ENCODE assay signal across 8 mouse cellular contexts in the genomic region with DNA sequence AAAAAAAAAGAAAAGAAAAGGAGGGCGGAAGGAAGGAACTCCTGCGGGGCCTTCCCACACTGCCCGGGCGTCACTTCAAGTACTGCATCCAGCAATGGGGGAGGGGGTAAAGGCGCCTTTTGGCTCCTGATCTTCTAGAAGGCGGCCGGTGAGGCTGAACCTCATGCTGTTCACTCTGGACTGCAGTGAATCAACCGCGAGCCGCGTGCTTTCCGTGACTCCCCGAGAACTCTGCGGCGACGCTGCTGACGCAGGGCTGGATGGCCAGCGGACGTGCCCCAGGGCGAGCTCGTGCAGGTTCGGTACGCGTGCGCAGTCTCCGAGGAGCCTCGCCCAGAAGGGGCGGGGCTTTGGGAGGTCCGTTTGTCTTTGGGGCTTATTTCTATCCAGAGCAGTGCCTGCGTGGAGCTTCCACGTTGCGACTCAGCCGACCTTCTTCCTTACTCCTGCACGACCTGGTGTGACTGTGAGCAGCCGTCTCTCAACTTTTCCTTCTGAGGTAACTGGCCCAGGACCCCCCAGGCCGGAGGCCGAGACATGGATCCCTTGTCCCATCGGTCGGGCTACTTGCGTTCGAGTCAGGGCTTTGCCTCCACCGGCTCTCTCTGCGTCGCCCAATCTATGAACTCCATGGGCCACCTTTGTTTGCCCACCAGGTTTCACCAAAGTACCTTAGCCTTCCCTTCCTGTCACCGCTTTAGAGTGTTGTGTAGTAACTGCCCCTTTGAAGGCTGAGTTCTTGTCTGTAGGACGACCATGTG. TPM values are rescaled to one million over a fixed set of nuclear protein-coding genes. Genes with fewer than 3 reads are reported as not detected.
DNase-seq lines count a peak whose midpoint lies in the region; ATAC-seq and TF ChIP-seq lines count a peak whose summit lies in the region.

TSS of gene Hilpda (plus strand) at position 177 of the 761 bp plus-strand sequence.

- peak within 1 kb of the TSS; percentile 90 for H3K9ac ChIP-seq in heart, embryonic 11.5 days (ENCODE audit: low read depth, low read length)
- peak within 1 kb of the TSS; percentile 73 for H3K9ac ChIP-seq in kidney, embryonic 16.5 days (replicated peaks; ENCODE audit: low read length)
- H3K9ac ChIP-seq in liver, adult 2 months (ENCODE audit: low read depth, low read length) = peak within 1 kb of the TSS; percentile 84

- TF ChIP-seq CTCF in liver, adult 2 months (IDR thresholded peaks at IDR 0.05; ENCODE audit: low read depth, low read length) = no peak

- H3K36me3 ChIP-seq in heart, embryonic 11.5 days (ENCODE audit: control insufficient read depth, insufficient read depth, low read length) = 0 out of 2 replicates have a peak, but pooled peaks cover 5% of the 10 kb centered on the region
- H3K36me3 ChIP-seq in kidney, embryonic 16.5 days (ENCODE audit: insufficient read depth, low read length) = peaks cover 7% of the 10 kb centered on the region
- H3K36me3 ChIP-seq in liver, adult 2 months (ENCODE audit: control insufficient read depth, insufficient read depth, low read length) = no peaks in the 10 kb centered on the region
- H3K36me3 ChIP-seq in myocyte (ENCODE audit: control insufficient read depth, insufficient read depth) = peaks cover 10% of the 10 kb centered on the region
- H3K36me3 ChIP-seq in splenic B cell, adult 2 months (ENCODE audit: control insufficient read depth, insufficient read depth, low read length, poor library complexity, severe bottlenecking) = no peaks in the 10 kb centered on the region

- H3K4me1 ChIP-seq in heart, embryonic 11.5 days (ENCODE audit: control insufficient read depth, insufficient read depth, low read length) = peaks cover 6% of the 10 kb centered on the region; the same call in 1 of the 2 replicates
- H3K4me1 ChIP-seq in kidney, embryonic 16.5 days (ENCODE audit: insufficient read depth, low read length) = peaks cover 13% of the 10 kb centered on the region
- H3K4me1 ChIP-seq in liver, adult 2 months (ENCODE audit: control insufficient read depth, insufficient read depth, low read length) = peaks cover 7% of the 10 kb centered on the region

- peak within 1 kb of the TSS; percentile 74 for H3K4me2 ChIP-seq in heart, embryonic 11.5 days
- peak within 1 kb of the TSS; percentile 54 for H3K4me2 ChIP-seq in kidney, embryonic 16.5 days (replicated peaks; ENCODE audit: low read depth, low read length)
- peak within 1 kb of the TSS; percentile 90 for H3K4me2 ChIP-seq in myocyte (ENCODE audit: low read depth)

- peak; percentile 93 for DNase-seq in B cell, adult 2 months
- peak; percentile 97 for DNase-seq in brain, adult 2 months (ENCODE audit: low read depth, low spot score)
- peak; percentile 89 for DNase-seq in liver, adult 2 months (ENCODE audit: extremely low read depth, low read depth, low spot score)
- peak; percentile 98 for DNase-seq in splenic B cell, adult 2 months (ENCODE audit: low read depth, low spot score)

- ATAC-seq in erythroblast, adult 5-6 weeks (replicated peaks; ENCODE audit: low FRiP score, poor library complexity, severe bottlenecking) = peak; percentile 99
- peak; percentile 98 for ATAC-seq in heart, embryonic 11.5 days (replicated peaks; ENCODE audit: insufficient number of reproducible peaks, low FRiP score, low TSS enrichment)
- ATAC-seq in kidney, embryonic 16.5 days (ENCODE audit: low FRiP score, low TSS enrichment) = peak; percentile 98

- peak; percentile 73 for TF ChIP-seq POLR2A in liver, adult 2 months (IDR thresholded peaks at IDR 0.05; ENCODE audit: extremely low read depth, insufficient read depth, low read length)
- TF ChIP-seq POLR2A in myocyte (IDR thresholded peaks at IDR 0.05; ENCODE audit: insufficient read length, low read depth) = peak; percentile 98

- under 1% methylated on average over 46 of the region's 46 CpGs for WGBS in heart, embryonic 11.5 days (ENCODE audit: insufficient replicate concordance)
- under 1% methylated on average over 45 of the region's 46 CpGs for WGBS in kidney, embryonic 16.5 days
- under 1% methylated on average over 46 of the region's 46 CpGs for WGBS in liver, adult 2 months

- H3K27me3 ChIP-seq in heart, embryonic 11.5 days (ENCODE audit: control insufficient read depth, insufficient read depth, low read length) = no peaks in the 10 kb centered on the region
- H3K27me3 ChIP-seq in kidney, embryonic 16.5 days (ENCODE audit: insufficient read depth, low read length) = no peaks in the 10 kb centered on the region; the same call in 1 of the 2 replicates
- H3K27me3 ChIP-seq in liver, adult 2 months (ENCODE audit: control insufficient read depth, insufficient read depth, low read length) = no peaks in the 10 kb centered on the region
- H3K27me3 ChIP-seq in myocyte (ENCODE audit: control insufficient read depth, insufficient read depth, insufficient read length) = no peaks in the 10 kb centered on the region
- no peaks in the 10 kb centered on the region for H3K27me3 ChIP-seq in splenic B cell, adult 2 months (ENCODE audit: control insufficient read depth, insufficient read depth, low read length, poor library complexity, severe bottlenecking)

- H3ac ChIP-seq in myocyte (ENCODE audit: control insufficient read depth, insufficient read length) = peak within 1 kb of the TSS; percentile 39

- peak within 1 kb of the TSS; percentile 68 for H3K4me3 ChIP-seq in heart, embryonic 11.5 days (ENCODE audit: low read depth, low read length)
- H3K4me3 ChIP-seq in kidney, embryonic 16.5 days (ENCODE audit: low read length) = peak within 1 kb of the TSS; percentile 58
- H3K4me3 ChIP-seq in liver, adult 2 months (ENCODE audit: insufficient read depth, low read depth, low read length) = peak within 1 kb of the TSS; percentile 91
- H3K4me3 ChIP-seq in myocyte = peak within 1 kb of the TSS; percentile 71

- peak within 1 kb of the TSS; percentile 70 for H3K27ac ChIP-seq in heart, embryonic 11.5 days (ENCODE audit: low read depth, low read length)
- H3K27ac ChIP-seq in kidney, embryonic 16.5 days (ENCODE audit: low read length) = peak within 1 kb of the TSS; percentile 66; the same call in 1 of the 2 replicates
- peak within 1 kb of the TSS; percentile 77 for H3K27ac ChIP-seq in liver, adult 2 months (replicated peaks; ENCODE audit: insufficient read depth, low read depth, low read length)

- H3K9me3 ChIP-seq in heart, embryonic 11.5 days (replicated peaks; ENCODE audit: control insufficient read depth, low read length) = no peaks in the 10 kb centered on the region
- H3K9me3 ChIP-seq in kidney, embryonic 16.5 days (ENCODE audit: low read length) = no peaks in the 10 kb centered on the region

- no peaks in the 10 kb centered on the region; the same call in 1 of the 2 replicates for H3K79me2 ChIP-seq in liver, adult 2 months (ENCODE audit: control insufficient read depth, insufficient read depth, low read length)
- H3K79me2 ChIP-seq in myocyte (ENCODE audit: control insufficient read depth, insufficient read depth) = peaks cover 17% of the 10 kb centered on the region

TF ChIP-seq in myocyte, 11 proteins besides CTCF, POLR2A, EP300 and RAD21:
- TF ChIP-seq TCF12 (IDR thresholded peaks at IDR 0.05; ENCODE audit: insufficient read depth, poor library complexity, severe bottlenecking) (no peak), MYOD1 (IDR thresholded peaks at IDR 0.05; ENCODE audit: control insufficient read depth in 1 of 3, insufficient read length in 2 of 3, low read depth in 2 of 3) (no peak), MYOG (IDR thresholded peaks at IDR 0.05; ENCODE audit: control insufficient read depth in 1 of 3, insufficient read depth in 1 of 3, insufficient read length in 2 of 3, low read depth in 2 of 3) (peak in 1 of 3 experiments; percentile 45), POLR2AphosphoS2 (IDR thresholded peaks at IDR 0.05; ENCODE audit: insufficient read length, low read depth) (peak; percentile 96), REST (IDR thresholded peaks at IDR 0.05; ENCODE audit: insufficient read depth, insufficient read length) (peak; percentile 3), E2F4 (IDR thresholded peaks at IDR 0.05; ENCODE audit: insufficient read depth) (no peak), SRF (IDR thresholded peaks at IDR 0.05; ENCODE audit: control insufficient read depth, insufficient read length, low read depth) (peak; percentile 54), TCF3 (IDR thresholded peaks at IDR 0.05; ENCODE audit: insufficient read length, low read depth) (peak; percentile 4), MAX (IDR thresholded peaks at IDR 0.05; ENCODE audit: low read depth) (no peak)

RNA-seq across cellular contexts. Expression of gene Hilpda, which starts in this region (rescaled TPM):
- 0.96 and 2.7 TPM in 2 replicates for total RNA-seq in erythroblast, adult 5-6 weeks (2015; ENCODE audit: low replicate concordance)
- 2.0 TPM in 1 of 2 replicates, not detected in the other for total RNA-seq in erythroblast, adult 5-6 weeks (2017; ENCODE audit: low replicate concordance)
- polyA plus RNA-seq in heart, embryonic 11.5 days (2014; fragmentation: Nextera tagmentation; extraction: Ambion mirVana) = 23.4 and 27.4 TPM in 2 replicates
- 34.9 TPM in 2 replicates for polyA plus RNA-seq in kidney, embryonic 16.5 days (2015; fragmentation: Nextera tagmentation; extraction: Ambion mirVana)
- 2.5 and 3.3 TPM in 2 replicates for total RNA-seq in liver, adult 2 months (2014; rRNA removed)
- polyA plus RNA-seq in liver, adult 2 months (2012; rRNA removed) = 4.0 and 5.8 TPM in 2 replicates
- polyA plus RNA-seq in myocyte (2012; fragmentation: generic; extraction: Trizol) = 15.5 TPM

Comparison
In these comparisons a context has a peak if more than half of its experiments do, and no peak if none do; other contexts are left out.
1. Peak in every context shown above with its lines: DNase-seq, ATAC-seq, H3K4me3 ChIP-seq and H3K27ac ChIP-seq.